Mouse (Mus musculus): ENCODE results near the gene Hrh1.

DNA sequence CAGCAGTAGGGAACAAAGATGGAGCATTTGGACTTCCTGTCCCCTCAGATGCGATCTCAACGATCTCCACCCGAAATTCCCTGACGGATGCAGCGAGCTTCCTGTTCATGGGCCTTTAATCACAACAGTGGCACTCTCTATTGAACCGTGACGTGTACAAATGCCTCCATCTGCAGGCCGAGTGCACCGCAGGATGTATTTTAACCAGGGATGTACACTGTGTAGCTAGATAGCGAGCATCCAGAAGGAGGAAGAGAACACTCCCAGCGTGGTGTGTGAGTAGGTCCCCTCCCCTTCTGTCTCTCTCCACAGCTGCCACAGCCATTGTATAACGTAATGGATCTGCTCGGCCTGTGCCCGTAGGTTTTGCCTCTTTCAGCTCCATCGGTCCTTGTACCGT is 31.1 kb downstream of the Hrh1 start:
- TF ChIP-seq CTCF (IDR thresholded peaks at IDR 0.05; ENCODE audit: borderline replicate concordance, insufficient read depth, low read length), result no peak
- no peak for TF ChIP-seq POLR2A (IDR thresholded peaks at IDR 0.05; ENCODE audit: low read depth, low read length)
